Mouse (Mus musculus): ENCODE measurements around the gene Mbtps2.

Mbtps2 gene

DNA sequence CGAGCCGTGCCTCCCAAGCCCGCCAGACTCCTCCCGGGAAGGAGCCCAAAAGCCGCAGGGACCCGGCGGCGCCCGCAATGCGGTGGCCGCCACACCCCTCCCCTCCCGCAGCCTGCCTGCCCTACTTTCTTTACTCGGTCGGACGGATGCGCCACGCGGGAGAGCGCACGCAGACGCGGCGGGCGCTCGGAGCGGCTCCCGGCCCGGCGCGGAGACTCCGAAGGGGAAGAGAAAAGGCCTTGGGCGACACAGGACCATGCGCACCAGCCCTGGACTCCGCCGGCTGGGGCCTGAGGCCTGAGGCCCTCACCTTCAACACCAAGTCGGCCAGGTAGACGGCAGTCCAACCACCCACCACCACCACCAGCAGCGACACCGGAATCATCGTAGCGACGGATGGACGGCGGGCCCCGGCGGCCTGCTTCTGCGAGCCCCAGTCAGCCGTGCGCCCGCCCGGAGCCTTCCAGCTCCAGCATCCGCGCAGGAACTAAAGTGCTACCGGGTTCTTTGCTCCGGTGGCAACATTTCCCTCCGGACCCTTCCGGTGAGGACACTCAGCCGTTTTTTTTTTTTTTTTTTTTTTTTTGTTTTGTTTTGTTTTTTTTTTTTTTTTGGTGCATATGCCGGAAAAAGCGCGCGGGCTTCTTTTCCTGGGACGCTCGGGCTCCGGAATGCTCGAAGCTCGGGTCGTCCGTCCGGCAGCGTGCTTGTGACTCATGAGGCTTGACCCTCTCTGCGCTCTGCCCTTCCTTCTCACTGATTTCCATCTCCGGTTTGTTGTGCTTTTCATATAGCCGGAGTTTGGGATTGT, at the start of gene Mbtps2:
Mbtps2 (minus strand) TSS at position 530 of the 811 bp plus-strand sequence.
- DNase-seq (ENCODE audit: low read depth): peak; percentile 83

DNA sequence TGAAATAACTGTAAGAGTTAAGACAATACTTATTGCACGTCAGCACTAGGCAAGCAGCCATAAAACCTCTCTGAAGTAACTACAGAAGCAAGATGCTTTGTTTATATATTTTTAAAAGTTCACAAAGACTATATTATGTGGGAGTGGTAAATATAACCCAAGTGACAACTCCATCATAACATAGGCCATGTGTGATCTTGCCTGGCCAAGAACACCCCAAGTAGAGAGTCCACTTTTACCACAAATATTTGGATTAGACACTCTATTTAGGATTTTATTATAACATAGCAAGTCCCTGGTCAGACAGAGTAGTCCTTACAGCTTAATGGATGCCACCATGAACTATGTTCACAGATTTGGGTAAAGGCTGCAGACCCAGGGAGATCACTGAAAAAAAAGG, 47.9 kb upstream of the Mbtps2 start:
- DNase-seq (ENCODE audit: low read depth): no peak

DNA sequence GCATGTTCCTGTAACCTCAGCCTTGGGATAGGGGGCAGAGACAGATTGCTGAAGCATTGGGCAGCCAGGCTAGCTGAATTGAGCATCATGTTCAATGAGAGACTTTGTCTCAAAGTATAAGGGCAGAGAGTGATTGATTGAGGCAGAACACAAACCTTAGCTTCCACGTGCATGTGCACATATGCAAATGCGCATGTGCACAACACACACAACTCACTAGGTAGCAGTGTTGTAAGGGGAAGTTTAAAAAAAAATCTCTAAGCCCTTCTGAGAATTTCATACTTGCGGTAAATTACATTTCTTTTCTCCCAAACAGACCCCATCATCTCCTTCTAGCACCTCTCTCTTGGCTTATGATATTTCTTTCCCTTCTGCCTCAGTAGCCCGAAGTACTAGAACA, 46.2 kb upstream of the Mbtps2 start:
- DNase-seq (ENCODE audit: low read depth): no peak

DNA sequence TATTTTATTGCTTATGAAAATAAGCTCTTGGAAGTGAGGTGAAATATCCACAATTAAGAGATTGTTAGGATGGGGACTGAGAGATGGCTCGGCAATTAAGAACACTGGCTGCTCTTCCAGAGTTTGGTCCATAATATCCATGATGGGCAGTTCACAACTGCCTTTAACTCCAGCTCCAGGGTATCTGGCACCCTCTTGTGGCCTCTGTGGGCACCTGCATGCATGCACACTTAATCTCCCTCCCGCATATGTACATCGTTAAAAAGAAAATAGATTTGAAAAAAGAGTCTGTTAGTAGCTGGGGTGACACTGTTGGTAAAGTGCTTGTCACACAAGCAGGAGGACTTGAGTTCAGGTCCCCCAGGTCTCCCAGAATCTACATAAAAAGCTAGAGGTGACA, 45.8 kb upstream of the Mbtps2 start:
- peak; percentile 56 for DNase-seq (ENCODE audit: low read depth)

DNA sequence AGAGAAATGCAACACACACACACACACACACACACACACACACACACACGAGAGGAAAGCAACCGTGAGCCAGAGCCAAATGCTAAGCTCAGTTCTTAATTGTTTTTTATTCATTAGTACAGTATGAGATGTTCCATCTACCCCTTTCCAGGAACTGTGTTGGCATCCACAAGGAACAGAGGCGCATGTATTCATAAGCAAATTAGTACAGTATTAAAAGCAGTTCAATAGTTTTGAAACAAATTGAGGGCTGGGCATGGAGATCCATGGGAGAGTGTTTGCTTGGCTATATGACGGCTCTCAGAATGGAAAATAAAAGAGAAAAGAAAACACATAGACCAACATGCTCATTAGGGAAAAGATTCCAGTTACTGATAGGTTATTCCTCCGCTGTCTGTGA, 44.3 kb upstream of the Mbtps2 start:
- no peak for DNase-seq (ENCODE audit: low read depth)

DNA sequence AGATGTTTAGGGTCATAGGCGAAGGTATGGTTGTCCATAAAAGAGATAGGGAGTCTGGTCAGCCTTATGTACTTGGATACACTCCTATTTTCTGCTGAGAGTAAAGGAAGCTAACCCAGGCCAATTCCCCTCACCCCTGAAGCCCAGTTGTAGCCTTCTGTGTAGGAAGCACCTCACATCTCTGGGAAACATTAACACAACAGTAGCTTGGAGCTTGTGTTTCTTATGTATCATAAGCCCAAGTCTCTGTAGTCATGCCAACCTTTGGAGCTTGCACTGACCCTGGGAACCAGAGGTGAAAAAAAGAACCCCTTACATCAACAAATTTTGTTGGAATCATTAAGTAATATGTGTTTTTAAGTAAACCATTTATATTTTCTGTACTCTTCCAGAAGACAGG, 38.7 kb upstream of the Mbtps2 start:
- DNase-seq (ENCODE audit: low read depth): no peak

DNA sequence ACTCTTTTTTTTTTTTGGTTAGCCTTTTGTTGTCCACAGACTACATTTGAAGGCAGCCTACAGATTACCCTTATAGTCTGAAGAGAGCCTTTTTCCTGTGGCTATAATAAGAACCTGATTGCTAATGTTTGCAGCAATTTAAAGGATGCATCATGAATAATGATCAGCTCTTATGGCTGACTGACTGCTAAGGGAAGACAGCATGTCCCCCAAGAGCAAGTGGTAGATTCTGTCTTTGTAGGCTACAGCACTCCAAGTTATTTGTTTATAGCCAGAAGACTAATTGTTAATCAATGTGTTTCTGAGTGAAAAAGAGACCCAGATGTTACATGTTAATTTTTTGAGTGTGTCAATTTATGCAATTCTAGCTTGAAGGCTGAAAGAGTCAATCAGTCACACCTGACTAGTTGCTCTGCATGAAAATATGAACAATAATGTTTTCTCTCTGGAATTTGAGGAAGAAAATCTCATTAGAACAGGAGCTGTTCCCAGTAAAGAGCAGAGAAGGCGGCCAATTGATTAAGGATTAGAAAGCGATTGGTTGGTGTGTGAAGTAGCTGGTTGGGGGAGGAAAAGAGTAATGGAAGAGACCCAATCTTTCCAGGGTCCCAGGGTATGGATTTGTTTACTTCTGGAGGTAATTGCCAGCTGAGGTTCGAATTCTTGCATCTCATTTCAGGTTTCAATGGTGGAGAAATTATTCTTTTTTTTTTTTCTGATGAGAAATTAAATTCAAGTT, 35.3 kb upstream of the Mbtps2 start:
- DNase-seq (ENCODE audit: low read depth): no peak

DNA sequence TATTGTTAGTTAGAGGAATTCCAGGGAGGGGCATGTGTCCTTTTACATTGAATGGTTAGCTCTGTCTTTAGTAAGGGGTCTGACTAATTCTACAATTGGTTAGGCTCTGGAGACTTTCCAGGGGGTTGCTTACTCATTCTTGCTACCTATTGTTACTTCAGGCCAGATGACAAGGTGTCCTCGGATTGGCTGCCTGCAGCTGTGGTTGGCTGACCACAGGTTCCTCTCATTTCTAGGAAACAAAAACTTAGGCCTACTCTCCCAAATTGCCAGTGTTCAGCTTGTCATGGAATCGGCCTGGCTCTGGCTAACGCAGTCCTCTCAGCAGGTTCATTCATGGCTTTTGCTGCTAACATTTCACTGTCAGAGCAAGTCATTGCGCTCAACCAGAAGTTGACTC, 31.8 kb upstream of the Mbtps2 start:
- peak; percentile 59 for DNase-seq (ENCODE audit: low read depth)

DNA sequence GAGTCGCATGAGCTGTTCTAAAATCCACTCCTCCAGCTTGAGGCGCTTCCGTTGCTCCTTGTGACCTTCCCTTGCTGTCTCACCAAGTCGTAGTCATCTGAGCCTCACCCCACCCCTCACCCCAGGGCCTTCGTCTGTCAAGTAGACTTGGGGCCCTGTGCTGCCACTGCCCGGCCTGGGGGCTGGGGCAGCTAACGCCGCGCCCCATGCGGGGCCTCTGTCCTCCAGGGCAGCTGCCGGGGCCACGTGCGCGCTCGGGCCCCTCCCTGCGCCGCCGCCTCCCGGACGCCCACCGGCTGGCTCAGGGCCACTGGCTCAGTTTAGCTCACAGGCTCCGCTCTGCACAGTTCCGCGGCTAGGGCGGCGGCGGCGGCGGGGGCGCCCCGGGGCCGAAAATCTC, 14.4 kb upstream of the Mbtps2 start:
- no peak for DNase-seq (ENCODE audit: low read depth)

DNA sequence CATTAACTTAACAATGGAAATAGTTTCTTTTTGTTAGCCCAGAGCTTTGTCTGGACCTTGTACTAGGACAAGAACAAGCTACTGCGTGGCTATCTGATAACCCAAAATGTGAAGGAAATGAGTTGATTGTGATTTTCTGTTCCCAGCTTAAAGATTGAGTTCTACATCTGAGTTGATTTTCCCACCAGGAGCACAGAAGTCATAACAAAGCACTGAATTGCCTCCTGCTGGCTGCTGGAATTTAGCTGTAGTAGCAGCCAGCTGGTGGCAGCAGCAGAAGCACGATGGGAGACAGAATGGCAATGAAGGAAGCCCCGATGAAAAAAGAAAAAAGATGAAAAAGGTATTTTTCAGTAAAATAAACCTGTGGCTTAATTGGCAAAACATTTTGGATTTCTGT, 2.9 kb upstream of the Mbtps2 start:
- DNase-seq (ENCODE audit: low read depth): peak; percentile 71

DNA sequence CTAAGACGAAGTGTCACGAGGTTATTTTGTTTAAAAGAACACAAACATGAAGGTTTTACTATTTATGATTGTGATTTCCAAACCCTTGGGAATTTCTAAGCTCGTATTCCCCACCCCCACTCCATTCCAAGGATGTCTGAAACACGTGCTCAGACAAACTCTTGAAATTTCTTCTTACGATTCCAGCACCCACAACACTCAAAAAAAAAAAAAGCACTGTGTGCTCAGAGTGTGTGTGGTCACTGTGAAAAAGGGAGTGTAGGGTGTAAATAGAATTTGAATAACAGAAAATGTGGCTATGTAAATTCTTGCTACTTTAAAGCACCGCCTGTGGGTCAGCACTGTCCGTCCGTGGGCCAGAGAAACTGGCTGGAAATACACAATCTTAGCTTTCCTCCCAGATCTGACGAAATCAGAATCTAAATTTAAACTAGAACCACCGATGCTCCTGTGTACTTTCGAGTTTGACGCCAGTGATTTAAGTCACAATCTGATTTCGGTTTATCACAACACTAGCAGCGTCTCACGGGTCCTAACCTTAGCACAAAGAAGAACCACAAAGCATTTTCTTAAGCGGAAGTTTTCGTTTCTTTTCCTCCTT, 830 bp downstream of the Mbtps2 start:
- peak; percentile 73 for DNase-seq (ENCODE audit: low read depth)

DNA sequence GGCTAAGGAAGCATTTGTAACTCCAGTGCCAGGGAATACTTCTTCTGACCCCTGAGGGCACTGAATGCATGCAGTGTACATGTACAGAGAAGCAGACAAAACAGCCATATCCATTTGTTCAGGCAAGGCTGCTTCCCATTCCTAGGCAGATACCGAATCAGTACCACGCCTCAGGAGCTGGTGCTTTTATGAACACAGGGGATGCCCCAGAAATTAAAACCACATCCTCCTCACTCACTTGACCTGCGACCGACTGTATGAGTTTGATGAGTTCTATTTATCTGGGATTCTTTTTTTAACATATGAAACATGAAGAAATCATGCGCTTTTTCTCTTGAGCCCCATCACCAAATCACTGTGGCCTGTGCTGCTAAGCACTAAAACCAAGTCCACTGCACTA, 1.7 kb downstream of the Mbtps2 start:
- peak; percentile 41 for DNase-seq (ENCODE audit: low read depth)

DNA sequence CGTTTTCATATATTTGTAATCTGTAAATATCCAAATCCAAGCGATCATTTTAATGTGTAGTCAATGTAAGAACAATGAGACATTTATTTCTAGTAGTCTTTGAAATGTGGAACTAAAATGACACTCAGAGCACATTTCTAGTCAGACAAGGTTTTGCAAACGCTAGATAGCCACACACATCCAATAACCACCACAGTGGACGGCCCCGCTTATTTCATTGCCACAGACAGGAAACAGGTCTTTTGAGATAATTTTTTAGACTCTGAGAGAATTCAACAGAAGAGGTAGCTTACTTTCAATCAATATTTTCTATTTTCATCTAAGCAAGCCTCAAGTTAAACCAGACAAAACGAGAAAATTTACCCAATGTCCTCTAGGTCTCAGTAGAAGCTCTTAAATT, 2.6 kb downstream of the Mbtps2 start:
- DNase-seq (ENCODE audit: low read depth): peak; percentile 81

DNA sequence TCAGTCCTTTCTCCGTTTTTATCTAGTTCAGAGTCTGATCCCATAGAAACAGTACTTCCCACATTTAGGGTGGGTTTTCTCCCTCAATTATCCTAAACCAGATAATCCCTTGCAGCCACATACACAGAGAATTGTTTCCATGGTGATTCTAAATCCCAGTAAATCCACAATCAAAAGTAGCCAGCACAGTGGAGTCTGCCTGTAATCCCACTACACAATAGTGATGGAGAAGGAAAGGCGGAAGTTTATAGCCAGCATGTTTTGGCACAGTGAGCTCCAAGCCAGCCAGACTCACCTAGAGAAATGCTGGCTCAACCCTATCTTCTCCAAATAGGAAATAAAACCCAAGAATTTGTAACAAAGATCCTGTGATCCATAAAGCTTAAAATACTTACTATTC, 3.9 kb downstream of the Mbtps2 start:
- no peak for DNase-seq (ENCODE audit: low read depth)

DNA sequence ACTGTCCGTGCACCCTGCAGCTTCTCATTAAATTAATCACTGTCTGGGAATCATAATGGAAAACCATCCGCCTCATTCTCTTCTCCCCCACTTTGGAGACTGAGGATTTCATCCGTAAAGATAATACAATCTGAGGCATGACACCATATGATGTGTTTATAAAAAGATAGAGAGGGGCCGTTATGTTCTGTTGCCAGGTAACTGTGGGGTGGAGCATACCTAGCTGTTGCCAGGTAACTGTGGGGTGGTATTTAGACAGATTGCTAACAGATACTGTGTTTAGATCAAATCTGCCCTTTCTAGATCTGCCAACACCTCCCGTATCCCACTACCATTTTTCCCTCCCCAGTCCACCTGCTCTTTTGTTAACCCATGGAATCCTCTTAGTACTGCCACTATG, 11.5 kb downstream of the Mbtps2 start:
- no peak for DNase-seq (ENCODE audit: low read depth)

DNA sequence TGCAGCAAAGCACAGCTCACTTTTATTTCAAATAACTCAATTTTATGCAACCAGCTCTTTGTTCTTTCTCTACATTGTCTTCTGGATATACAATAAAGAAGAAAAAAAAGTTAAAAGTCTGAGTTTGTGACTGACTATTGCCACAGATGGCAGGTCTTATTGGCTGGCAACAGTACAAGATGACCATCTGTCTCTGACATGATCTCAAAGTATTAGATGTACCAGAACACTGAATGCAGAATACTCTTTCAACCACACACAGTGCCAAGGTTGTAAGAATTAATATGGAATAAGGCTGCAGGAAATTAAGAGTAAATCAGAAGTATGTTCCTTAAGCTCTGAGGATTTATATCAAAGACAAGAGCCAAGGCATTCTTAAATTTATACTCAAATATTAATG, 12.1 kb downstream of the Mbtps2 start:
- no peak for DNase-seq (ENCODE audit: low read depth)

DNA sequence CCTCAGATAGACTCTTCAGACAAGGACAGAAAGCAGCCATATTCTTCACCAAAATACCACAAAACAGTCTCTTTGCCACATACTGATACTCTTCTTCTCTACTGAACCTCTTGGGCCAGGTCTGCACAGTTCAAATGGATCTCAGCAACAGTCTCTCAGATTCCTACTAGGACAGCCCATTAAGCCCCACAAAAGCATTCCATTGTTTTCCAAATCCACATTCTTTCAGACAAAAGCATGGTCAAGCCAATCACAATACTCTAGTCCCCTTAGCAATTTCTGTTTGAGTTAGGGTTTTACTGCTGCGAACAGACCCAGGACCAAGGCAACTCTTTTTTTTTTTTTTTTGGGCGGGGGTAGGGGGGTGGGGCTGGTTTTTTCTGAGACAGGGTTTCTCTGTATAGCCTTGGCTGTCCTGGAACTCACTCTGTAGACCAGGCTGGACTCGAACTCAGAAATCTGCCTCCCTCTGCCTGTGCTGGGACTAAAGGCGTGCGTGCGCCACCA, 19.4 kb downstream of the Mbtps2 start:
- no peak for DNase-seq (ENCODE audit: low read depth)

DNA sequence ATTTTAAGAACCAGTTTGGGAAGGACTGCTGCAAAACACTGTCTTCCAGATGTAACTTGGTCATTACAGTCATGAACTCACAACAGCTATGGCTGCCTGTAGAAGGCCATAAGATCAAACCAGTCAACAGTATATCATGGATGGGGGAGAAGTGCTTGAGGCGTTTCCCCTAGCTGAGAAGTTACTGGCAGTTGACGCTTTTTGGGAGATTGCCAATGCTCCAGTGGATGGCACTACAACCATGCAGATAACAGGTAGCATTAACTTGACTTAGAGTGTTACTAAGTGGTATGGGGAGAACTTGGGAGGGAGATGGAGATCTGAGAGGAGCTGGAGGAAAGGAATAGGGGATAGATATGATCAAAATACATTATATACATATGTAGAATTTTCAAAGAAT, 23.8 kb downstream of the Mbtps2 start:
- DNase-seq (ENCODE audit: low read depth): no peak

DNA sequence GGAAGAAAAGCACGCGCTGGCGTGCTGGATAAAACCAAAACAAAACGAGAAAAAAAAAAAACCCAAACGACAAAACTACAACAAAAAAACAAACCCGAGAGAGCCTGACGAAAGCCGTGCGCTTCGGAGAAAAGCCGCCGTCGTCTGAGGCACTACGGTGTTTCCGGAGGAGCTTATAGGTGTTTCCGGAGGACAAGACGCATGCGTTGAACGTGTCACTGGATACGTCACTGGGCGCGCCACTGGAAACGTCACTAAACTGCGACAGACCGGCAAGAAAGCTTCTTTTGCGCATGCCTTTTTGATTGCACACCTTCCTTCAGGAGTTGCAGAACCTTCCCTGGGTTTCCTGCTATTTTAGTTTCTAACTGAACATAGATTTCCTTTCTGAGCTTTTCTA, 29.7 kb downstream of the Mbtps2 start, which contains the start of gene Yy2:
Yy2 (minus strand) TSS at position 146 of the 400 bp plus-strand sequence.
- no peak for DNase-seq (ENCODE audit: low read depth)

DNA sequence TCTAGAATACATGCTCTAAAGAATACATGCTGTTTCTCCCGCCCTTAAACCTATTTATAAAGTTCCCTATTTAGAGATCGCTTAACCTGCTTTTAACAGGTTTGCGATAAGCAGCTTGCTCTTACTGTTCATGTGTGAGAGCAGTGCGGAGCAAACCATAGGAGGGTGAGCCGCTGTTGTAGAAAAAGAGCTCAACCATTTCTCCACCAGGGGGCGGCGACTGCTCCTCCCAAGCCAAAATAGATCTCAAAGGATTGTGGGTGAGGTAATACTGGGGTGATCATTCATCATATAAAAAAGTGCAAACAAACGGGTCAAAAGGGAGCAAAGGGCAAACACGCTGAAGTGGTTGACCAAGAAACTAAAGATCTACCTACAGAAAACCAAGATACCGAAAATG, 34.7 kb downstream of the Mbtps2 start:
- DNase-seq (ENCODE audit: low read depth): peak; percentile 23

DNA sequence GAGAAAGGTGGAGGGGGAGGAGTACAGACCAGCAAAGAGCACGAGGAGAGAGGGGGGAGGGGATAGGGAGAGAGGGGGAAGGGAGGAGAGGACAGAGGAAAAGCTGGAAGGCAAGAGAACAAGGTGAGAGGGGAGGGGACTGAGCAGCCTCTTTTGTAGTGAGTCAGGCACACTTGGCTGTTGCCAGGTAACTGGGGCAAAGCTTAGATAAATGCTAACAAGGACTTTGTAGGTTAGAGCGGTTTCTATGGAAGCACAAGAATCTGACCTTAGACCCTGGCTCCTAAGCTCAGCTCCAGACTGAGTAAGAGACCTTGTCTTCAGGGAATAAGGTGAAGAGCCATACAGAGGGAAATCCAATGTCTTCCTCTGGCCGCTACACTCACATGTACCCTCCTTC, 51.4 kb downstream of the Mbtps2 start:
- DNase-seq (ENCODE audit: low read depth): no peak

DNA sequence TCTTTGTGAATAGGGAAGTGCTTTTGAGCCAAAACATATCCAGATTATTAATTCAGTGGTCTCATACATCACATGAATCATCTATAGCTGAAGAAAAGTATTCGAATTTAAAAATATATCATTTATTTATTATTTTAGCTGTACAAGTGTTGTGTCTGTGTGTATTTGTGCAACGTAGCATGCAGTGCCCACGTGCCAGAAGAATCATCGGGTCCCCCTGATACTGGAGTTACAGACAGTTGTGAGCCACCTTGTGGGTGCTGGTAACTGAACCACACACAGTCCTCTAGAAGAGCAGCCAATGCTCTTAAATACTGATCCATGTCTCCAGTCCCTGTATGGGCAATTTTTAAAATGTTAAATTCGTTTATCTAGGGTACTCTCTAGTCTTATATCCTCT, 92.1 kb downstream of the Mbtps2 start:
- no peak for DNase-seq (ENCODE audit: low read depth)

DNA sequence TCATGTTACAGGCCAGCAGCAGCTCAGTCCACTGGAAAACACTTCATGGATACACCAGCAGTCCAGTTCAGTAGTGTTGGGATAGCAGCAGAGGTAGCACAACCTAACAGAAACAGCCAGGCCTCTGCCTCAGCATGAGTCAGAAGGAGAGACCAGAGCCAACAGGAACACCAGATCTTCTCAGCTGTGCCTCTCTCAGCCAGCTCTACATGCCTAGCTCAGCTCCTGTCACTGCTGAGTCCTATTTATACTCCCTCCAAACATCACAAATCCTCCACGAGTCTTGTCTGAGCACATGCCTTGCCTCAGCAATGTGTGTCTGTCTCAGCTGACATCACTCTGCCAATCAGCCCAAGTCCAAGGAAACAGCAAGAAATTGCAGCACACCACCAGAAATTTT, 94.0 kb downstream of the Mbtps2 start:
- DNase-seq (ENCODE audit: low read depth): no peak

Measured in 416B (cell line).